ENCODE assay signal across 7 mouse cellular contexts in genomic region chr7:100492391-100493116, GRCm38 (mm10). TPM values are rescaled to one million over a fixed set of nuclear protein-coding genes. Genes with fewer than 3 reads are reported as not detected.
DNase-seq lines count a peak whose midpoint lies in the region; ATAC-seq and TF ChIP-seq lines count a peak whose summit lies in the region.

No protein-coding gene starts in this region.

- H3K36me3 ChIP-seq in hindbrain, embryonic 14.5 days (replicated peaks; ENCODE audit: control insufficient read depth, insufficient read depth) = no peaks in the 10 kb centered on the region
- no peaks in the 10 kb centered on the region for H3K36me3 ChIP-seq in lung, postnatal 0 days (ENCODE audit: insufficient read depth, low read length)
- H3K36me3 ChIP-seq in stomach, postnatal 0 days (ENCODE audit: control insufficient read depth, insufficient read depth, low read length) = peaks cover 10% of the 10 kb centered on the region; the same call in 1 of the 2 replicates

- H3K4me2 ChIP-seq in hindbrain, embryonic 14.5 days (replicated peaks) = peak overlapping the region; percentile 64
- H3K4me2 ChIP-seq in lung, postnatal 0 days (replicated peaks; ENCODE audit: low read depth, low read length) = peak overlapping the region; percentile 83
- peak overlapping the region; percentile 78 for H3K4me2 ChIP-seq in stomach, postnatal 0 days (replicated peaks; ENCODE audit: low read depth)

- TF ChIP-seq CTCF in lung, postnatal 0 days (IDR thresholded peaks at IDR 0.05) = peak; percentile 22
- peak; percentile 22; the same call in 1 of the 2 replicates for TF ChIP-seq CTCF in stomach, postnatal 0 days (IDR thresholded peaks at IDR 0.05; ENCODE audit: low read depth)

- H3K9ac ChIP-seq in hindbrain, embryonic 14.5 days = peak overlapping the region; percentile 49
- H3K9ac ChIP-seq in lung, postnatal 0 days (replicated peaks; ENCODE audit: low read depth) = peak overlapping the region; percentile 58
- H3K9ac ChIP-seq in stomach, postnatal 0 days (ENCODE audit: low read length) = peak overlapping the region; percentile 72

- DNase-seq in retina, postnatal 1 day = peak; percentile 18
- no peak for DNase-seq in retina, embryonic 14.5 days (ENCODE audit: low spot score)
- DNase-seq in embryo, embryonic 10.5 days (ENCODE audit: low spot score) = peak; percentile 38
- DNase-seq in hindbrain, embryonic 14.5 days (ENCODE audit: low spot score) = no peak
- peak; percentile 79 for DNase-seq in lung, postnatal 0 days (ENCODE audit: low spot score)
- peak; percentile 92 for DNase-seq in stomach, postnatal 0 days (ENCODE audit: low spot score)
- DNase-seq in frontal cortex, postnatal 36 days (ENCODE audit: low spot score in 2 of 2) = no peak

- ATAC-seq in hindbrain, embryonic 14.5 days (ENCODE audit: low FRiP score) = no peak
- ATAC-seq in lung, postnatal 0 days = peak; percentile 63
- peak; percentile 80 for ATAC-seq in stomach, postnatal 0 days (ENCODE audit: low FRiP score, low TSS enrichment)

- 3% methylated on average over 35 of the region's 36 CpGs for WGBS in hindbrain, embryonic 14.5 days
- WGBS in lung, postnatal 0 days = 5% methylated on average over 33 of the region's 36 CpGs
- 6% methylated on average over 35 of the region's 36 CpGs for WGBS in stomach, postnatal 0 days

- H3K9me3 ChIP-seq in hindbrain, embryonic 14.5 days (ENCODE audit: control insufficient read depth, low read length) = no peaks in the 10 kb centered on the region
- H3K9me3 ChIP-seq in lung, postnatal 0 days (ENCODE audit: low read length) = no peaks in the 10 kb centered on the region
- no peaks in the 10 kb centered on the region for H3K9me3 ChIP-seq in stomach, postnatal 0 days (ENCODE audit: control insufficient read depth, low read length)

- no peaks in the 10 kb centered on the region for H3K27me3 ChIP-seq in hindbrain, embryonic 14.5 days (ENCODE audit: control insufficient read depth, insufficient read depth, low read length)
- H3K27me3 ChIP-seq in lung, postnatal 0 days (replicated peaks; ENCODE audit: insufficient read depth, low read length) = no peaks in the 10 kb centered on the region
- no peaks in the 10 kb centered on the region for H3K27me3 ChIP-seq in stomach, postnatal 0 days (ENCODE audit: control insufficient read depth, insufficient read depth, low read length)

- peak overlapping the region; percentile 28 for H3K4me3 ChIP-seq in hindbrain, embryonic 14.5 days (replicated peaks; ENCODE audit: low read length)
- H3K4me3 ChIP-seq in lung, postnatal 0 days (ENCODE audit: low read depth, low read length) = peak overlapping the region; percentile 57
- peak overlapping the region; percentile 55 for H3K4me3 ChIP-seq in stomach, postnatal 0 days (ENCODE audit: low read depth, low read length)

- no peak overlapping the region for H3K27ac ChIP-seq in hindbrain, embryonic 14.5 days
- peak overlapping the region; percentile 86 for H3K27ac ChIP-seq in lung, postnatal 0 days (ENCODE audit: low read length)
- peak overlapping the region; percentile 88 for H3K27ac ChIP-seq in stomach, postnatal 0 days (replicated peaks)

- no peak for TF ChIP-seq EP300 in lung, postnatal 0 days (IDR thresholded peaks at IDR 0.05)
- no peak for TF ChIP-seq EP300 in stomach, postnatal 0 days (optimal IDR thresholded peaks at IDR 0.05)

- H3K4me1 ChIP-seq in hindbrain, embryonic 14.5 days (replicated peaks; ENCODE audit: control insufficient read depth, insufficient read depth, low read length) = peaks cover 32% of the 10 kb centered on the region; the same call in 1 of the 2 replicates
- 0 out of 2 replicates have a peak, but pooled peaks cover 5% of the 10 kb centered on the region for H3K4me1 ChIP-seq in lung, postnatal 0 days (ENCODE audit: insufficient read depth, low read depth, low read length)
- peaks cover 7% of the 10 kb centered on the region for H3K4me1 ChIP-seq in stomach, postnatal 0 days (replicated peaks; ENCODE audit: control insufficient read depth, insufficient read depth)

RNA-seq across cellular contexts. Expression of gene Ucp2, which starts 0.6 kb away (rescaled TPM):
- polyA plus RNA-seq in hindbrain, embryonic 14.5 days (2014; fragmentation: Nextera tagmentation; extraction: Ambion mirVana) = 73.5 and 77.2 TPM in 2 replicates
- polyA plus RNA-seq in lung, postnatal 0 days (2015; fragmentation: Nextera tagmentation; extraction: Ambion mirVana) = 528 and 617 TPM in 2 replicates
- 618 and 662 TPM in 2 replicates for polyA plus RNA-seq in stomach, postnatal 0 days (2015; fragmentation: Nextera tagmentation; extraction: Ambion mirVana)

RNA-seq across cellular contexts. Expression of gene Ucp3, which starts 19.8 kb away (rescaled TPM):
- not detected in 2 replicates for polyA plus RNA-seq in hindbrain, embryonic 14.5 days (2014; fragmentation: Nextera tagmentation; extraction: Ambion mirVana)
- 0.08 and 0.15 TPM in 2 replicates for polyA plus RNA-seq in lung, postnatal 0 days (2015; fragmentation: Nextera tagmentation; extraction: Ambion mirVana)
- 1.4 and 1.7 TPM in 2 replicates for polyA plus RNA-seq in stomach, postnatal 0 days (2015; fragmentation: Nextera tagmentation; extraction: Ambion mirVana)

RNA-seq across cellular contexts. Expression of gene Dnajb13, which starts 22.2 kb away (rescaled TPM):
- 6.6 and 10.8 TPM in 2 replicates for polyA plus RNA-seq in hindbrain, embryonic 14.5 days (2014; fragmentation: Nextera tagmentation; extraction: Ambion mirVana)
- polyA plus RNA-seq in lung, postnatal 0 days (2015; fragmentation: Nextera tagmentation; extraction: Ambion mirVana) = 13.7 and 13.8 TPM in 2 replicates
- polyA plus RNA-seq in stomach, postnatal 0 days (2015; fragmentation: Nextera tagmentation; extraction: Ambion mirVana) = 0.45 and 0.54 TPM in 2 replicates

RNA-seq across cellular contexts. Expression of gene Coa4, which starts 44.3 kb away (rescaled TPM):
- polyA plus RNA-seq in hindbrain, embryonic 14.5 days (2014; fragmentation: Nextera tagmentation; extraction: Ambion mirVana) = 14.8 and 16.9 TPM in 2 replicates
- 17.0 and 18.2 TPM in 2 replicates for polyA plus RNA-seq in lung, postnatal 0 days (2015; fragmentation: Nextera tagmentation; extraction: Ambion mirVana)
- 25.2 and 27.2 TPM in 2 replicates for polyA plus RNA-seq in stomach, postnatal 0 days (2015; fragmentation: Nextera tagmentation; extraction: Ambion mirVana)

Comparison
In these comparisons a context has a peak if more than half of its experiments do, and no peak if none do; other contexts are left out.
1. DNase-seq: peak in retina, postnatal 1 day (single experiment), embryo, embryonic 10.5 days (single experiment), lung, postnatal 0 days (single experiment) and stomach, postnatal 0 days (single experiment); none in retina, embryonic 14.5 days (single experiment), hindbrain, embryonic 14.5 days (single experiment) and frontal cortex, postnatal 36 days (0 of 2).
2. Peak in every context shown above with its lines, with median percentiles within 50 percentile points of each other: H3K4me2 ChIP-seq, H3K4me3 ChIP-seq and H3K9ac ChIP-seq.